In the genomic region with DNA sequence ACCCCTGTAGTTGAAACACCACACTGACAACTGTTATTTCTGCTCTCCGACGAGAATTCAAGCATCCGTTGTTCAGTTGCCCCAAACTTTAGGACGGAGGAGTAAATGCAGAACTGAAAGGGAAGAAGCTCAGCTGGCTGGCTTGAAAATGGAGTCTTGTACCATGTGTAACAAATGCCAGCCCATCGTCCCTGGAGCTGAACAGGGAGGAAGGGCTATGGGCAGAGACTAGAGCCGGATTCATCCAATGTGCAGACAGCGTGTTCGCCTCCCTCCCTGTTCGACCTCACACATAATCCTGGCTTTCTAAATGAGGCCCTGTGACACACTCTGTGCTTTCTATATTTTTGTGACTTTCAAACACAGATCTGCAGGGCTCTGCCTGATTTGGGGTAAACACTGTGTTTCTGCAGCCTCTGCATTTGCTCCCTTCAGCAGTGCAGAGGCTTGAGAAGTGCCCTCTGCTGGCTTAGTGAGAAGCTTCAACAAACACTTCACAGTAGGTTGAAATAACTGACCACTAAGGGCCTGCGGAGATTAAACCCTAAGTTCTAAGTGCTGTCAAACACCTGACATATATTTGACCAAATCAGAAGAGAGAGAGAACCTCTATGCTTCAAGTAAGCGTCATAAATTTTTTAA, we compare ENCODE assay signal across 9 mouse cellular contexts.
DNase-seq lines count a peak whose midpoint lies in the region; ATAC-seq and TF ChIP-seq lines count a peak whose summit lies in the region.
"Had no signal": no experiment of that assay in that cellular context is flagged by ENCODE, and none has a peak within 500 bp of the region (broad histone marks: within the 10 kb centered on the region; RNA-seq: fewer than 3 reads in every experiment).

No protein-coding gene starts in this region.

- no peak for TF ChIP-seq POLR2A in thymus, adult 2 months (IDR thresholded peaks at IDR 0.05; ENCODE audit: control insufficient read depth, extremely low read depth, insufficient read depth, low read length, poor library complexity)

- 94% methylated on average over 11 of the region's 11 CpGs for WGBS in thymus, adult 2 months
- 75% methylated on average over 11 of the region's 11 CpGs for WGBS in liver, embryonic 16.5 days (ENCODE audit: insufficient replicate concordance)

- H3K4me3 ChIP-seq in thymus, adult 2 months (ENCODE audit: control insufficient read depth, insufficient read depth, low read length), result no peak overlapping the region
- H3K4me3 ChIP-seq in liver, embryonic 16.5 days (ENCODE audit: low read depth, low read length), result no peak overlapping the region
- H3K4me3 ChIP-seq: myocyte had no signal

- H3K4me2 ChIP-seq in liver, embryonic 16.5 days (ENCODE audit: low read depth, low read length), result no peak overlapping the region

- DNase-seq in gastrocnemius, postnatal 10 days, result peak; percentile 22
- DNase-seq in gastrocnemius, postnatal 25 days, result no peak
- DNase-seq in thymus, adult 2 months, result peak; percentile 37
- DNase-seq in thymus, adult 18-20 months, result no peak
- DNase-seq in splenic B cell, adult 2 months (ENCODE audit: low read depth, low spot score), result peak; percentile 16
- no peak for DNase-seq in ovary, postnatal 10 days (ENCODE audit: low spot score)

- no peaks in the 10 kb centered on the region for H3K9me3 ChIP-seq in liver, embryonic 16.5 days (replicated peaks; ENCODE audit: control insufficient read depth, low read length)

- H3K36me3 ChIP-seq in thymus, adult 2 months (ENCODE audit: control insufficient read depth, insufficient read depth, low read length), result no peaks in the 10 kb centered on the region
- no peaks in the 10 kb centered on the region for H3K36me3 ChIP-seq in liver, embryonic 16.5 days (ENCODE audit: control insufficient read depth, insufficient read depth)
- H3K36me3 ChIP-seq in splenic B cell, adult 2 months (ENCODE audit: control insufficient read depth, insufficient read depth, low read length, poor library complexity, severe bottlenecking), result no peaks in the 10 kb centered on the region

- no peaks in the 10 kb centered on the region for H3K27me3 ChIP-seq in thymus, adult 2 months (ENCODE audit: control insufficient read depth, insufficient read depth, low read length)
- no peaks in the 10 kb centered on the region for H3K27me3 ChIP-seq in liver, embryonic 16.5 days (ENCODE audit: control insufficient read depth, insufficient read depth, low read depth, low read length)
- no peaks in the 10 kb centered on the region for H3K27me3 ChIP-seq in splenic B cell, adult 2 months (ENCODE audit: control insufficient read depth, insufficient read depth, low read length, poor library complexity, severe bottlenecking)

- no peaks in the 10 kb centered on the region for H3K4me1 ChIP-seq in thymus, adult 2 months (replicated peaks; ENCODE audit: control insufficient read depth, insufficient read depth, low read length)
- H3K4me1 ChIP-seq in liver, embryonic 16.5 days (ENCODE audit: control insufficient read depth, low read depth, low read length), result no peaks in the 10 kb centered on the region

- H3K27ac ChIP-seq in thymus, adult 2 months (ENCODE audit: control insufficient read depth, insufficient read depth, low read length), result no peak overlapping the region
- no peak overlapping the region for H3K27ac ChIP-seq in liver, embryonic 16.5 days (ENCODE audit: low read length)

- TF ChIP-seq CTCF in thymus, adult 2 months (IDR thresholded peaks at IDR 0.05; ENCODE audit: borderline replicate concordance, control insufficient read depth, extremely low read depth, insufficient read depth, low read length, poor library complexity), result no peak

- no peak overlapping the region for H3K9ac ChIP-seq in liver, embryonic 16.5 days (ENCODE audit: low read depth, low read length)

- ATAC-seq in hematopoietic stem cell, adult 5-6 weeks (replicated peaks in 1 of 2; ENCODE audit: insufficient read depth in 1 of 2, low FRiP score in 2 of 2, low TSS enrichment in 1 of 2, low read depth in 1 of 2, poor library complexity in 2 of 2, severe bottlenecking in 2 of 2), result peak; percentile 52 to 56; a peak in 2 of 4 replicates
- ATAC-seq in liver, embryonic 16.5 days (ENCODE audit: low read depth), result 0 out of 2 replicates have a peak, but pooled peaks have one; percentile 21

Comparison
In these comparisons a context has a peak if more than half of its experiments do, and no peak if none do; other contexts are left out.
1. DNase-seq: peak in gastrocnemius, postnatal 10 days (single experiment), thymus, adult 2 months (single experiment) and splenic B cell, adult 2 months (single experiment); none in gastrocnemius, postnatal 25 days (single experiment), thymus, adult 18-20 months (0 of 2) and ovary, postnatal 10 days (single experiment).